Mouse (Mus musculus) urinary bladder, postnatal 10 days (tissue): Measurements from ENCODE around the gene Pofut1.

Source experiments
- DNase-seq: peaks from one replicate; pipeline ENCODE4 v3.0.0; 2022; ENCODE audit warnings: low spot score

Pofut1 gene

DNA sequence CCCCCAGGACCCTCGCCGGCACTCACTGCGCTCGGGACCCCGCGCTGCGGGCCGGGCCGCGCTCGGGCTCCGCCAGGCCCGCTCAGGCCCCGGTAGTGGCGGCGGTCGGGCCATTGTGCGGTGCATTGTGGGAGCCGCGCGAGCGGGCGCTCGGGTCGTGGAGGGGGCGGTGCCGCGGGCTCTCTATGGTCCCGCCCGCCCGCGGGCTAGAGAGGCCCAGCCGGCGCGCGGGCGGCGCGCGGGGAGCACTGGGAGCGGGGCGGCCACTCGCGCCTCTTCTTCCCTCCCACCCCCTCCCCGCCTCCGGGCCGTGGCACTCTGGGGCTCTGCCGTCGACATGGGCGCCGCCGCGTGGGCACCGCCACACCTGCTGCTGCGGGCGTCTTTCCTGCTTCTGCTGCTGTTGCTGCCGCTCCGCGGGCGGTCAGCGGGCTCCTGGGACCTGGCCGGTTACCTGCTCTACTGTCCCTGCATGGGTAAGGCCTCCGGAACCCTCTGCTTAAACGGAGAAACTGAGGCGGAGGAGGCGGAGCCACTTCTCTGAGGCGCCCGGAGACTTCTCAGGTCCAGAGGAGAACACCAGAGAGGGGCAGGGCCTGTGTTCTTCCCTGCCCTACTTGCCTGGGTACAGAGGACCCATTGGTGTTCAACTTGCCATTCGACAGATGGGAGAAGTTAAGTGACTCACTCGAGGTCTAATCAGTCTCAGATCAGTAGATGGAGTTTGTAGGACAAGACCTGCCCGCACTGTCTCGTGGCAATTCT lies at the start of gene Pofut1, which contains the start of gene Plagl2:
TSS of gene Pofut1 (plus strand) at position 284 of the 765 bp plus-strand sequence.
TSS of gene Plagl2 (minus strand) at position 177 of the 765 bp plus-strand sequence.
- DNase-seq: peak; percentile 63

DNA sequence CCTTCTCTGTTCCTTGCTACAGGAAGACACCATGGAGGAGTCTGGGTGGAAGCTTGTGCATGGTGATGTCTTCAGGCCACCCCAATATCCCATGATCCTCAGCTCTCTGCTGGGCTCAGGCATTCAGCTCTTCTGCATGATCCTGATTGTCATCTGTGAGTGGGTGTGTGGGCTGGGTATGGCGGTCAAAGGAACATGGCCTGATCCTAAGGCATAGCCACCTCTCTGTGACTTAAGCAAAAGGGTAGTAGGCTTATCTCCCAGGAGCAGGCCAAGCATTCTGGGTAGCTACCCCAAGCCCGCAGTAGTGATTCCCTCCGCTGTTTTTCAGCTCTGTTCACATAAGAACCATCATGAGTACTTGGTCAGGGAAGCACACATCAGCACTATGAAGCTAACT lies 47.1 kb upstream of the Pofut1 start:
- no peak for DNase-seq

DNA sequence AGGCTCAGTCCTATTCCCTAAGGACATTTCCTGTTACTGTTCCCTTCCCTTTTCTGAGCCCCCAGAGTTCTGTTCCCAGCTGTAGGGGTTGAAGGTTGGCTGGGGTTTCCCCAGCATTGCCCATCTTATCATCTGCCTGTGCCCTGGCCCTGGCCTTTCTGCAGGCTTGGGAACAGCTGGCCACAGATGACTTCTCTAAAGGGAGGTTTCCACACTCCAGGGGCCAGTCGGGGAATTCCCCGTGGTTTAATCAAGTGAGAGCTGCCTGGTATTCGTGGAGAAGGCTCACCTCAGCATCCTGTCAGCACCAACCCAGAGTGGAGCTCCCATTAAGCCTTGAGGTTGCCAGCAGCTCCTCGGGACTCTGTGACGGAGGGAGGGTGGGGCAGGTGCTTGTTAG lies 42.8 kb upstream of the Pofut1 start:
- DNase-seq: no peak

DNA sequence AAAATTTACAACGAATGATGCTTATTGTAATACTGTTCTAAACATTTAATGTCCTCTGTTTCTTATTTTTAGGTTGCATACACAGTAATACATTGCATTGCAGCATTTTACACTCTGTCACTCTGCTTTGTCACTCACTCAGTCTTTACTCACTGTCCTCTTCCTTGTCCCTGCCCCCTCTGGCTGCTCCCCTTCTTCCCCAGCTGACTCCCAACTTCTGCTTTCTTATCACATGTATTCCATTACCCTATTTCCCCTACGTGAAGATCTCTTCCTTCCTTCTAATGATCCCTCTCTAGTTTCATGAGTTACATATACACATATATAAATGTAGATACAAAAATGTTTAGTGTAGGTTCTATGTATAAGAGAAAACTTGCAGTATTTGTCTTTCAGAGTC lies 42.2 kb upstream of the Pofut1 start:
- no peak for DNase-seq

DNA sequence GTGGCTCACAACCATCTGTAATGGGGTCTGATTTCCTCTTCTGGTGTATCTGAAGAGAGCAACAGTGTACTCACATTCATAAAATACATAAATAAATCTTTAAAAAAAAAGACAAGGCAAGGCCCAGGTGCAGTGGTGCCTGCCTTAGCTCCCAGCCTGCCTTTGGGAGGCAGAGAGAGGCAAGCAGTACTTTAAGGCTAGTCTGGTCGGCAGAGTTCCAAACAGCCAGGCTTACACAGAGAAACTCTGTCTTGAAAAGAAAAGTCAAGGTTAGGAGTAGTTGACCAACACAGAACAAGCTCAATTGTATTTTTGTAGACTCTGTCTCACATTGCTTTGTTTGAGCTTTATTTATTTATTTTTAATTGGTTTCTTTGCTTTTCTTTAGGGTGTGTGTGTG lies 38.6 kb upstream of the Pofut1 start:
- no peak for DNase-seq

DNA sequence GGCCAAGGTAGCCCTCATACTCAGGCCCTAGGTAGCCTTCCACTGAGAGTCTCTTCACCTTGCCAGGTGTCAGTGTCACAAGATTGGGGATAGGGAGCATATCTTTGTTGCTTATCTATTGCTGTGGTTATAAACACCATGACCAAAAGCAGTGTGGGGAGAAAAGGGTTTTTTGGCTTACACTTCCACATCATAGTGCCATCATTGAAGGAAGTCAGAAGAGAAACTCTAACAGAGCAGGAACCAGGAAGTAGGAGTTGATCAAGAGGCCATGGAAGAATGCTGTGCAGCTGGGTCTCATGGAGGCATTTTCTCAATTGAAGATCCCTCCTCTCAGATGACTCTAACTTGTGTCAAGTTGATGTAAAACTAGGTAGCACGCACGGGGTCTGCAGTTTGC lies 33.2 kb upstream of the Pofut1 start:
- DNase-seq: no peak

DNA sequence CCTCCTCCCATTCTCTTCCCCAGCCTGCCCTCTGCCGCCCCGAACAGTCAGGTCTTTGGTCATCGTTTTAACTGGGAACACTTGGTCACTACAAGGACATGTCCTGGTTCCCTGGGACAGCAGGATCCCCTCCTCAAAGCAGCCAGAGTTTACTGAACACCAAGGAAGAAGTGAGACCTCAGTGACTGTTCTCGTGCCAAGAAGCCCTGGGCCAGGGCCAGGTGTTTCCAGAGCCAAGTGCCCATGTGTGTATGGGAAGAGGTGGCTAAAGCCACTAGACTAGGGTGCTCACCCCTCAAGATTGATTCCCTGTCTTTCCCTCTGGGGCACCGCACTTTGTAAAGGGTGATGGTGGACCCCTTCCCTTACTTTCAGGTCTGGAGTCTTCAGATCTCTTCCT lies 32.0 kb upstream of the Pofut1 start:
- no peak for DNase-seq

DNA sequence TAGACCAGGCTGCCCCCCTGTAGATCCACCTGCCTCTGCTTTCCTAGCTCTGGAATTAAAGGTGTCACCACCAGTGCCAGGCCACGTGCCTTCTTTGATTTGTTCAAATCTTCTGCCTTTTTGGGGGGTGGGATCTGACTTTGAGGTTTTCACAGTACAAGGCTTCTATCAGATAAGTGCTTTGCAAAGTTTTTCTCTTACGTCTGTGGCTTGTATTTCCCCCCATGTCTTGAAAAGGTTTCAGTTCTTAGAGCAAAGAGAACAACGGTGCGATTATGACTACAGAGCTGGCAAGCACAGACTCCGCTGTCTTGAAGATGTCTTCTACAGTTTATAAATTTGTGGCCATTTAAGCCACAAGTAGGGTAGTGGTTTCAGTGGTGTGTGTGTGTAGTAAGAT lies 29.9 kb upstream of the Pofut1 start:
- DNase-seq: no peak

DNA sequence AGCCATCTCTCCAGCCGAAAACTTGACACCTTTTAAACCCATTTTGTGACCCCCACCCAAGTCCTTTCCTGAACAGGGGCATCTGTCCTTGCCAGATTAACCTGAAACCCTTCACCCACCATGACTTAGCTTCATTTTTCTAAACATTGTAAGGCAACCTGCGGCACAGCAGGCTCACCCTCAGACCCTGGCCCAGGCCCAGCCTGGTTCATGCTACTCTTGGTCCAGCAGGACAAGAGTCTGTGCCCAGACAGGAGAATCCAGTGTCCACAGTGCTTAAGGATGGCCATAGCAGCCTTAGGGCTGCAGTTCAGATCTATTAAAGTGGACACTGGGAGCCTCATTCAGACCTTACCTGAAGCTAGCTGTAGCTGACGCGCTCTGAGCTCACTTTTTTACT lies 28.0 kb upstream of the Pofut1 start:
- DNase-seq: no peak

DNA sequence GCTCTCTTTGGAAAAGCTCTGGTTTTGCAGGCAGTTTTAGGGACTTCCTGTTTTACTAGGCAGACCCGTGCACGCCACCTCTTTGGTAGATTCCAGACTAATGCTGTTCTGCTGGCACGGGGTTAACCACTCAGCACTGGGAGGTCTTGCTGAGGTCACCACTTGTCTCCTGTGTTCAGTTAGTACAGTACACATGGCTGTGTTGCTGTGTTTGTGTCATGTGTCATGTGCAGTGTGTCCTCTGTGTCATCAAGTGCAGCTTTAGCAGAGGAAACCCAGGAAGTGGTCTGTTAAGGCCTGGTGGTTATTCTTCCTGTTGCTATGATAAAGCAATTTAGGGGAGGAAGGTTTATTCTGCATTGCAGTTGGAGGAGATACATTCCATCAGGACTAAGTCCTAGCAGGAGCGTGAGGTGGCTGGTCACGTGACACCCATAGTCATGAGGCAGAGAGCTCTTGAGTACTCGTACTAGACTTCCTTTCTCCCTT lies 26.5 kb upstream of the Pofut1 start:
- no peak for DNase-seq

DNA sequence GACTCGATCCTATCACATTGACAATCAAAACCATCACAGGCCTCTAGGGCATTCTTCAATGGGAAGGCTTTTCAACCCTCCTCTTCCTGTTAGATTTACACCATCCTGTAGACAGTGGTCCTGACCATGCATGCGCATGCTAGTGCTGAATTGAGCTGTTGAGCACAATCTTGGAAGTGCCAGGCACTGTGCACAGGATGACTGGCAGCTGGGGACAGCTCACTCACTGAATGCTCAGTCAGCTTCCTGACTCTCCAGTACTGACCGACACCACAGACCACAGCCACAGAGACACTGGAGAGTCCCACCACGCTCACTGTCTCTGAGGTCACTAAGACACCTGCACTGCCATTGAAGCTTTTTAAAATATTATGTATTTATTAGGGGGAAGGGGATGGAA lies 25.9 kb upstream of the Pofut1 start:
- DNase-seq: no peak

DNA sequence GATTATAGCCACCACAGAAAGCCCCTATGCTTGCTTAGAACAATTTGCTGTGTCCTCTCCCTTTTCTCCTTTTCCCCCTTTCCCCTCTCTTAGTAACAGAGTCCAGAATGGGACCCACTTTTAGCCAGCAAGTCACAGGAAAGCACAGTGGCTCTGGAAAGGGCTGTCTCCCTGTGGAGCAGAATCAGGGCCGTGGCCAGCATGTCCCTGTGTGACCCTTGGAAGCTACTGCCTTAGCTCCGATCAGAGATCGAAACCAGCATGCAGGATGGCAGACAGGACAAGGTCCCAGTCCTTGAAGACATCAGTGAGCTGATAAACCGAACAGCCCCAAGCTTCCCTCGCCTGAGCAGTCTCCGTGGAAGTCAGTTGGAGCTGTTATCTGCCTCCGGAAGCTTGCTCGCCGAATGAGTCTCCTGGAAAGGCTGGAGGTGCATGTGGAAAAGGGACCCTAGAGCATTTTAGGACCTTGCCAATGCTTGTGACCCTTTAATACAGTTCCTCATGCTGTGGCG lies 23.4 kb upstream of the Pofut1 start:
- no peak for DNase-seq

DNA sequence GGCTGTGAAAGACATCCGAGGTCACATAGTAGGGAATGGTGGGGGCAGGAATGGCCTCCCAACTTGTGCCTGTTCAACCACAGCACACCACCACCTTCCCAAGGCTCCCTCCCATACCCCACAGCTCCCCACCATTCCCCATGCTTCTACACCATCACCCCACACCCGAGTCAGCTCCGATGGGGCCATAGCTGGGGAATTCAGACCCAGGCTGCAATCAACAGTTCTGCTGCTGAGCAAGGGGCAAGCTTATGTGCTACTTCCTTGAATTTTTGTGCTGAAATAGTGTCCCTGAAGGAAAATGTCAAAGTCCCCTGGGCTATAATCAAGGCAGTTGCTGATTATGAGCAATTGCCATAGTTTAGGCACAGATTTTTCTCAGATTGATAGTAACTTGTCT lies 22.8 kb upstream of the Pofut1 start:
- no peak for DNase-seq

DNA sequence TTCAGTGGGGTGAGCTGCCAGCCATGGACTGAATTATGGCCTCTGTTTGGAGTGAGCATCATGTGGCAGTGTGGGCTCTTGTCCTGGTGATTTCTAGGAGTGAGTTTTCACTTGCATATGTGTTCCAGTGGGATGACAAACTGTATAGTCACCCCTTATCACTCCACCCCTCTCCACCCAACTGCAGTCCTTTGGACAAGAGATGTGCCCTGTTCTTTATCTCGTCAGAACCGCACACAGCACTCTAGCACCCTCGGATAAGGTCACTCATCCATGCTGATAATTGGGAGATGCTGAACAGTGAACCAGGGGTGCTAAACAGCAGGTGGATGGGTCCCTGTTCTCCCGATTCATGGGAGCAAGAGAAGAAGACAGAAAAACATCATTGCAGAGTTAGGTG lies 19.7 kb upstream of the Pofut1 start:
- no peak for DNase-seq

DNA sequence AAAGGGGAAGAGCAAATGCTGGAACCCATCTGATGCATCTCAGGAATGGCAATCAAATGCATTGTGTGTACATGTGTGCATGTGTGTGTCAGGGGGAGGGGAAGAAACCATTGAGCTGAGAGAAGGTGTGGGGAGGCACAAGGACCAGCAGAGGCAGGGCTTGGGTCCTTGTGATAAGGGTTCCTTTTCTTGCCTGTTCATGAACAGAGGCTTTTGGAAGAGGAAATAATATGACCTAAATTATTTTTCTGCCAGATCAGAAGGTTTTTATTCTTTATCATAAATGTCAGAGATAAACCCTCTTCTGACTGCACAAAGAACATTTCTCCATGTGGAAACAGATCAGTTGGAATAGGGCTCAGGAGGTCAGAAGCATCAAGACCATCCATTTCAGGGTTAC lies 19.2 kb upstream of the Pofut1 start:
- no peak for DNase-seq

DNA sequence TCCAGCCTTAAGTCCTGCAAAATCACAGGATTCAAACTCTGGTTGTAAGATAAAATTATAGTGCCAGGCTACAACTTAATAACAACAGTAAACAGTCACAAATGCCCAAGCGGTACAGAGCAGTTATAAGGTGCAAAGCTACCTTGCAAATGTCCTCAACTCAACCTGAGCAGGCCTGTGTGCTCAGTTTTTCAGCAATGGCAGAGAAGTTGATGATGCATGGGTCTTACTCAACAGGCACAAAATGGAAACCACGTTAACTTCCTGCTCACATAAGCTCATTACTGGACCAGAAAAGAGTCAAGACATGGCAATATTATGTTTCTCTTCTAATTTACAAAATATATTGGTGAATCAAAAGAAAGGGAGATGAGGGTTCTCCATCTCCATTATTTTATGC lies 18.8 kb upstream of the Pofut1 start:
- DNase-seq: no peak

DNA sequence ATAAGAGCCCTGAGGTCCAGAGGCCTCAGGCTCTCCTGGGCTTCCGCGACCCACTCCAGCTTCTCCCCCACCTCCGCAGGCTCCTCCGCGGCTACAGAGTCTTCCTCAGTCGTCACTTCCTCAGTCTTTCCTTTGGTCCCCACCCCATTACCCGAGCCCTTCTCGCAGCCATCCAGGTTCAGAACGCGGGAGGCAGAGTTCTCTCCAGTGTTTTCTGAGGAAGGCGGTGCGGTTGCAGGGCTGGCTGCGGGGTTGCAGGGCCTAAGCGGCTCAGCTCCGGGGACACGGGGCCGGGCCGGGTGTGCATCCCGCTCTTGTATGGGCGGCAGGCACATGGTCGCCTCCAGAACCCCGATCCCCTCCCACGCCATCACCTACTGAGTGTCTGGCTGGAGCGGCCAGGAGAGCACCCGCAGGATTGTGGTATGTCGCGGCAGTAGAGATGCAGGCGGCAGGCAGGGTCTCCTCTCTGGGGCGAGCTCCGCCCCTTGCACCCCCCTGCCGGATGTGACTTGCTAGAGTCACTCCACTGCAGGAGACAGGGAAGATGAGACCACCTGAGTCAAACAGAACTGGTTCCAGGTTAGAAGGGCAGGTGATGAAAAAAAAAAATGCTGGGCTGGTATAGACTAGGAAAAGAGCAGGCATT lies 16.3 kb upstream of the Pofut1 start, which contains the start of gene Tspyl3:
TSS of gene Tspyl3 (minus strand) at position 496 of the 649 bp plus-strand sequence.
- no peak for DNase-seq

DNA sequence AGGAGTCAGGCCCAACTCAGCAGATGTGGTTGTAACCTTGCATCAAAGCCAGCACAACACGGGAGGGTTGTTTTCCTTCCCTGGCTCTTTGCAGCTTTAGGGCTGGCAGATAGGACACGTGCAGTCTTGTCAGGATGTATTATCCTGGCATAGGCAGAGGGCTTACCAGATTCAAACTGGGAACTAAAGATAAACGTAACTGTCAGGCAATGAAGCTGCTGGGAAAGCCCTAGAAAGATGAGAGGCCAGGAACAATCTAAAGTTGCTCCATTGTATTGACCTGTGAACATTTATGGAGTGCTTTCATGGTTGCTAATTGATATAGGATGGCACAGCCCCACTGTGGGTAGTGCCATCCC lies 15.8 kb upstream of the Pofut1 start:
- DNase-seq: no peak

DNA sequence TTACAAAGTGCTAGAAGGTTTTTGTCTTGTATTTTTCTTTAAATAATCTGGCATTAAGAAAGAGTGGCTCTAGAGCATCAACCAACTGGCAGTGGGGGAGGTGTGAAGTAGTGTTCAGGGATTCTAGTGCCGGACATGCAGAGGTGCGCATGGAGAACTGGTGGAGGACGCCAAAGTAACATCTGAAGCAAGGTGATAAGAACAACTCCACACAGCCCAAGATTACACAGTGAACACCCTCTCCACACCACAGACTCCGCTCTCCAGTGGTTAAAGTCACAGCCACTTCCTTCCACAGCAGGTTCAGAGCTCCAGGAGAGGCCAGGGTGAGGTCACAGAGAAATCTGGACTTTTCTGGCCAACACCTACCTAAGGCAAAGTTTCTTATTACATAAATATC lies 13.4 kb upstream of the Pofut1 start:
- no peak for DNase-seq

DNA sequence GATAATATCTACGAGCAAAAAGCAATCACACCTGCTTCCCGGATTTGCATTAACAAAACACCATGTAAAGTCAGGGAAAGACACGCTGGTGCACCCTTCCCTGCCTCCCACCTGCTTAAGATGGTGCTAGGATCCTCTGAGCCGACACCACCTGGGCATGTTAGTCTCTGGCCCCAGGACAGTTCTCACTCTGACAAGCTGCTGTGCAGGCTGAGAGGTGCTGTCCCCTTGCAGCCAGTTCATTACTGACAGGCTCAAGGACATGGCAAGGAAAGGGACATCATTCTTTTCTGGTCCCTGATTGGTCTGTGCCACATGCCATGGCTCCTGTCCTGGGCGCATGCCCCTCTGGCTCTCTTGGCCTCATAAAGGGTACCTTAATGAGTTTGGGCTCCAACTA lies 12.8 kb upstream of the Pofut1 start:
- DNase-seq: no peak

DNA sequence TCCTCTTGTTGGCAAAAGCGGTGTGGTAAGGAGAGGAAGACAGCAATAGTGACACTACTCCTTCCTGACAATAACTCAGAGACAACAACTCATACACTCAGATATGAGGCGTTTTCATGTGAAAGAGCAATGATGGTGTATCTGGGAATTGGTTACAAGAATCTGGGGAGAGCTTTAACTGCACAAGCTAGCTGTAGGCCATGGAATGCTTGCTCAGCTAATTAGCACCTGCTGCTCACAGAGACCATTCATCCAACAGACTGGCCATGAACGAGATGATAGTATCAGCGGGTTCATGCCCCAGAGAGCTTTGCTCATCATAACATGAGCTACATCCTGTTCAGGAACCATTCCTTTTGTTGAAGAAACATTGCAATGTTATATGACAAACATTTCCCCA lies 4.1 kb upstream of the Pofut1 start:
- DNase-seq: no peak

DNA sequence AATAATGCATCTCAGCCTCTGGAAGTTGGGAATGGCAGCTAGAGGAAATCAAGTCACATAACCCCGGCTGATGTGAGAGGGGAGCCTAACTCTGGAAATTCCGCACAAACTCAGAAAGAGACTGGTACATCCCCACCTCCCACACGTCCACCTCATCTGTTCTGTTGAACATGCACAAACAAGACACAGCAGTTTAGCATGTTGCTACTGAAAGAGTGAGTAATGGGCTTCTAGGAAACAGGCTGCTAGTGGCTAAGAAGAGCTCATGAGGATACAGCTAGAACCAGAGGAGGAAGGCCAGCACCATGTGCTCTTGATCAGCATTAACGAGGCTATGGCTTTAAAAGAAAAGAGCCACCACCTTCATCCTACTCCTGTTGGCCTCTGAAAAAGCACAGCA lies 3.4 kb upstream of the Pofut1 start:
- no peak for DNase-seq

DNA sequence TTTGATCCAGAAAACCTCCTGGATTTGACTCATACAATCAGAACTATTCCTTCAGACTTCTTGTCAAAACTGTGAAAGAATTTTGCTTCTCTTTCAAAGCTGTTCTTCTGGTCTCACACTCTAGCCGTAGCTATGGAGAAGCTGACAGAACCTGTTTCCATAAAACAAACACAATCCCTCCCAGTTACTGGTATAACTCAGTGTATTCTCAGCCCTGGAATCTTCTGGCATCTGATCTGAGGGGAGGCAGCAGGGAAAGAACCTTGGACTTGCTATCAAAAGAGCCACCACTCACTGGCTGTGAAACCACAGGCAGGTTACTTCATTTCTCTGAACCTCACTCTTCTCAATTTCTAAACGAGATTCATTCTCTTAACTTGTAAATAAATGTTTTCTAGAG lies 2.9 kb upstream of the Pofut1 start:
- no peak for DNase-seq
